Mouse (Mus musculus): Measurements from ENCODE around the gene Iba57.

The Iba57 gene

GRCm38 (mm10) chr11:59134373-59134997 lies 29.1 kb downstream of the Iba57 start:
- DNase-seq (ENCODE audit: low read depth, low spot score) = no peak

- no peak for DNase-seq (ENCODE audit: low read depth, low spot score)
Observed at GRCm38 (mm10) chr11:59132065-59132464, 31.5 kb downstream of the Iba57 start.

- no peak for DNase-seq (ENCODE audit: low read depth, low spot score)
Observed at GRCm38 (mm10) chr11:59131348-59131919, 32.1 kb downstream of the Iba57 start.

- DNase-seq (ENCODE audit: low read depth, low spot score) = no peak
Observed at GRCm38 (mm10) chr11:59130782-59131181, 32.8 kb downstream of the Iba57 start.

- no peak for DNase-seq (ENCODE audit: low read depth, low spot score)
Observed at GRCm38 (mm10) chr11:59105945-59106344, 57.6 kb downstream of the Iba57 start.

All from retina, postnatal 7 days (tissue).